Mouse (Mus musculus) heart, adult 2 months (tissue): Measurements from ENCODE around the gene Gm29666.

Experiments
- CTCF ChIP-seq: fragments of 200-600 bp; IDR thresholded peaks from 2 replicates; pipeline ENCODE4 v1.8.1; 2022; ENCODE audit warnings: antibody characterized with exemption, mild to moderate bottlenecking, moderate library complexity
- EP300 ChIP-seq: fragments of 200-500 bp; IDR thresholded peaks from 2 replicates; pipeline ENCODE4 v1.6.1; 2011; ENCODE audit warnings: low read depth, low read length, control low read depth; ENCODE audit not compliant: insufficient read depth
- POLR2A ChIP-seq: fragments of 200-500 bp; IDR thresholded peaks from 2 replicates; pipeline ENCODE4 v1.6.1; 2011; ENCODE audit warnings: mild to moderate bottlenecking, low read depth, low read length, control low read depth; ENCODE audit not compliant: insufficient read depth

DNA sequence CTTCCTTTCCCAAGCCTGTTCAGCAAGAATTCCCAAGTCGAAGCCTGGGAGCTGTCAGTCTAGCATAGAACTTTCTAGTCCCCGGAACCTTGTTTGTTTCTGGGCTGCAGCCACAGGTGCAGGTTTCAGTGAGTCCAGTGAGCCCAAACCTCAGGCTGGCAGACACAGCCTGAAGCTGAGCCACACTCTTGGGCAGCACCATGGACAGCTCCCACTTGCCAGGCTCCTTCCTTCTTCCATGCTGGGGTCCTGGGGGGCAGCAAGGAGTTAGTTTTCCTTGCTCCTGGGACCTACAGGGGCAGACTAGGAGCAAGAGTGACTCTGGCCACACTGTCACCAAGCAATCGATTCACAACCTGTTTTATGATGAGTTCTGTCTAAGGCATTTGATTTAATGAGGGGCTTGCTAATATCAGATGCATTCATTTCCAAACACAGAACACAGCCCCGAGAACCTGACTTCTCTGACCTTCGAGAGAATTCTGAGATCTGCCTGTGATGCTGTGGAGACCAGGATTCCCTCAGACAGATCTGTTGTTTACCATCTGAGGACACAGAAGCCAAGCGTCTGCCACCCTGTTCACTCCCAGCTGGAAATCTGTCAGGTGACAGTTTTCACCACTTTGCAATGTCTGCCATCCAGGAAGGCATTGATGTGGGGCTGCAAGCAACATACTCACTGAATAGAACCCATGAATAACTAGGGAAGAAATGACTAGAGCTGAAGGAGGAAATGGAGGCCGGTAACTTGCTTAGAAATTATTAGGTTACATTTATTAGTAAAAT is 45.9 kb upstream of the Gm29666 start:
- TF ChIP-seq POLR2A (no peak), CTCF (no peak), EP300 (no peak)
